Mouse (Mus musculus) midbrain, embryonic 15.5 days (tissue): ENCODE measurements around the gene Sec61g. TPM values are rescaled to one million over a fixed set of nuclear protein-coding genes. Genes with fewer than 3 reads are reported as not detected.
"Not testable (repeated sequence)": the region's sequence is repeated elsewhere in the genome, so short reads cannot be mapped to it uniquely, and the experiment has no call there.

Experiments
- ATAC-seq: fragments of 200-750 bp; cut with Nextera tagmentation; replicated peaks from 2 replicates; pipeline ENCODE4 v1.8.0; 2017; ENCODE audit warnings: moderate TSS enrichment
- H3K27ac ChIP-seq: fragments of 300-500 bp; sonication (generic); 2 replicates; pipeline ENCODE4 v1.5.1; 2015; ENCODE audit warnings: mild to moderate bottlenecking, inconsistent platforms
- H3K27me3 ChIP-seq: fragments of 300-500 bp; sonication (generic); replicated peaks from 2 replicates; pipeline ENCODE4 v1.6.1; 2015; ENCODE audit warnings: inconsistent platforms
- H3K36me3 ChIP-seq: fragments of 300-500 bp; sonication (generic); replicated peaks from 2 replicates; pipeline ENCODE4 v1.6.1; 2015; ENCODE audit warnings: inconsistent platforms
- H3K4me1 ChIP-seq: fragments of 300-500 bp; sonication (generic); 2 replicates; pipeline ENCODE4 v1.6.1; 2015; ENCODE audit warnings: inconsistent platforms
- H3K4me2 ChIP-seq: fragments of 300-500 bp; sonication (generic); 2 replicates; pipeline ENCODE4 v1.6.1; 2015; ENCODE audit warnings: inconsistent platforms, mild to moderate bottlenecking, moderate library complexity
- H3K4me3 ChIP-seq: fragments of 300-500 bp; sonication (generic); 2 replicates; pipeline ENCODE4 v1.5.1; 2015; ENCODE audit warnings: mild to moderate bottlenecking, inconsistent platforms
- H3K9ac ChIP-seq: fragments of 300-500 bp; sonication (generic); 2 replicates; pipeline ENCODE4 v1.6.1; 2015; ENCODE audit warnings: mild to moderate bottlenecking, inconsistent platforms
- H3K9me3 ChIP-seq: fragments of 300-500 bp; sonication (generic); 2 replicates; pipeline ENCODE4 v1.6.1; 2016; ENCODE audit warnings: inconsistent platforms
- WGBS: fragments of 180-500 bp; shearing (Covaris S2); methylation state at CpG from one replicate; pipeline ENCODE4 v1.1.7; 2015; ENCODE audit warnings: mixed read lengths; 5-methylcytosine and 5-hydroxymethylcytosine counted together
- polyA plus RNA-seq: library from polyadenylated mRNA; unstranded; fragments of >200 nt; fragmentation: Nextera tagmentation; extraction: Ambion mirVana; gene quantifications from 2 replicates; pipeline ENCODE4 v1.2.1, GENCODE M21; 2015

Gene Sec61g
- polyA plus RNA-seq, 1 experiment from 2014 or later = 36.0 TPM

GRCm38 (mm10) chr11:16514221-16514620 is 5.9 kb upstream of the Sec61g start:
- ATAC-seq, H3K36me3 ChIP-seq, H3K4me1 ChIP-seq, H3K9me3 ChIP-seq, H3K27me3 ChIP-seq, H3K4me2 ChIP-seq, H3K4me3 ChIP-seq, H3K9ac ChIP-seq, H3K27ac ChIP-seq: not testable (repeated sequence)
- 73% methylated on average over 23 of the region's 23 CpGs for WGBS

- Histone ChIP-seq H3K27ac (peak overlapping the region; percentile 93), H3K9ac (peak overlapping the region; percentile 96), H3K27me3 (no peaks in the 10 kb centered on the region), H3K4me3 (peak overlapping the region; percentile 75), H3K4me1 (peaks cover 12% of the 10 kb centered on the region), H3K36me3 (peaks cover 14% of the 10 kb centered on the region), H3K4me2 (peak overlapping the region; percentile 60), H3K9me3 (no peaks in the 10 kb centered on the region)
- ATAC-seq = peak; percentile 61
- WGBS = 6% methylated on average over 26 of the region's 26 CpGs
These were observed 766 bp downstream of the Sec61g start for GRCm38 (mm10) chr11:16507385-16508051.

- no peaks in the 10 kb centered on the region for H3K27me3 ChIP-seq
- H3K9me3 ChIP-seq = no peaks in the 10 kb centered on the region
- WGBS = 97% methylated on average over 6 of the region's 6 CpGs
- H3K4me3 ChIP-seq = no peak overlapping the region
- H3K27ac ChIP-seq = no peak overlapping the region
- ATAC-seq = no peak
- H3K36me3 ChIP-seq = peaks cover 20% of the 10 kb centered on the region
- H3K4me2 ChIP-seq = no peak overlapping the region
- peaks cover 12% of the 10 kb centered on the region for H3K4me1 ChIP-seq
- no peak overlapping the region for H3K9ac ChIP-seq
These were observed 2.3 kb downstream of the Sec61g start for GRCm38 (mm10) chr11:16505999-16506398.

- Histone ChIP-seq H3K4me2 (no peak overlapping the region), H3K9me3 (no peaks in the 10 kb centered on the region), H3K4me3 (no peak overlapping the region), H3K9ac (no peak overlapping the region), H3K36me3 (peaks cover 28% of the 10 kb centered on the region), H3K4me1 (peaks cover 9% of the 10 kb centered on the region), H3K27me3 (no peaks in the 10 kb centered on the region), H3K27ac (no peak overlapping the region)
- WGBS = 94% methylated on average over 5 of the region's 5 CpGs
- no peak for ATAC-seq
These were observed 5.1 kb downstream of the Sec61g start for GRCm38 (mm10) chr11:16503150-16503549.

GRCm38 (mm10) chr11:16502744-16503143 is 5.5 kb downstream of the Sec61g start:
- no peak for ATAC-seq
- Histone ChIP-seq H3K27me3 (no peaks in the 10 kb centered on the region), H3K9me3 (no peaks in the 10 kb centered on the region), H3K4me3 (no peak overlapping the region), H3K36me3 (peaks cover 28% of the 10 kb centered on the region), H3K4me2 (no peak overlapping the region), H3K27ac (no peak overlapping the region), H3K9ac (no peak overlapping the region), H3K4me1 (peaks cover 9% of the 10 kb centered on the region)
- WGBS = 91% methylated on average over 3 of the region's 3 CpGs

GRCm38 (mm10) chr11:16498756-16499680 is 9.3 kb downstream of the Sec61g start:
- Histone ChIP-seq H3K4me1 (no peaks in the 10 kb centered on the region), H3K4me2 (no peak overlapping the region), H3K36me3 (peaks cover 18% of the 10 kb centered on the region), H3K9ac (no peak overlapping the region), H3K9me3 (no peaks in the 10 kb centered on the region), H3K27ac (no peak overlapping the region), H3K4me3 (no peak overlapping the region), H3K27me3 (no peaks in the 10 kb centered on the region)
- 41% methylated on average over 1 of the region's 1 CpGs for WGBS
- ATAC-seq = no peak

Other genes with a start within 250 kb of the Sec61g start
- gene Egfr, start 243.7 kb upstream of the Sec61g start, polyA plus RNA-seq = 4.3 and 5.7 TPM in 2 replicates